Mouse (Mus musculus): ENCODE data around the gene Lypd6. TPM values are rescaled to one million over a fixed set of nuclear protein-coding genes. Genes with fewer than 3 reads are reported as not detected.

The Lypd6 gene
- total RNA-seq (2021): 10 to 100 TPM; 18.2 to 21.2 TPM
- long read RNA-seq, experiment 1, transcript Lypd6-202 (5 exons, 3,495 nt): major isoform, 5 of 8 reads
- long read RNA-seq, experiment 1, partial matches to known transcripts: 1 of 8 reads
- long read RNA-seq, experiment 1, other reads (novel, unspliced or antisense): 2 of 8 reads
- long read RNA-seq, experiment 2, partial matches to known transcripts: 2 of 6 reads
- long read RNA-seq, experiment 2, other reads (novel, unspliced or antisense): 2 of 6 reads

DNA sequence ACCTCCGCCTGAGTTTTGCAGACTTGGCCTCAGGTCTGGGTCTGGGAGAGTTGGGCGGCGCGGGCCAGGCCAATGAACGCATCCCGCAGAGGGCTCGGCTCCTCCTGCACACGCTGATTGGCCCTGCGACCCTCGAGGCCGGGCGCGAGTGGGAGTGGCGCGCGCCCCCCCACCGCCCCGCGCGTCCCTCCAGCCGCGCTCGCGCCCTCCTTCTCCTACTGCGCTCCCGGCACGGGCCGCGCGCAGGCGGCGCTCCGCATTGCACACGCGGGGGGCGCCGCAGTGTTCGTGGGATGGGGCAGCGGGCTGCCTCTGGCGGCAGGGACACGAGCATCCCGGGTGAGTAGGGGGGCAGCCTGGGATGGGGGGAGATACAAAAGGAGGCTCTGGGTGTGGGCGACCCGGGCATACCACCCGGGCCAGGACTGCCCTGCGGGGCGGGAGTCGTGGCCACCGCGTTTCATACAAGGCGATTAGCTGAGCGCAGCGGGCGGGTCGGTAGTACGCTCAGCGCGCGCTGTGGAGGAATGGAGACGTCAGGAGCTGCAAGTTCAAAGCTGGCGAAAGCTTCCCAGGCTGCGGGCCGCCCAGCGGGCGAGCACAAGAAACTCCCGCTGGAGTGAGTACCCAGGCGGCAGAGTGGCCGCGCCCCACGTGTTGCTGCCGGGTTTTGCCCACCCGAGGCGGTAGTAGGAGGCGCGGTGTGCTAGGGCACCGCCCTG is at the start of gene Lypd6:
Lypd6 (plus strand) TSS at position 184 of the 722 bp plus-strand sequence.
- peak; percentile 55 to 66 for DNase-seq (ENCODE audit: low spot score in 2 of 2)

DNA sequence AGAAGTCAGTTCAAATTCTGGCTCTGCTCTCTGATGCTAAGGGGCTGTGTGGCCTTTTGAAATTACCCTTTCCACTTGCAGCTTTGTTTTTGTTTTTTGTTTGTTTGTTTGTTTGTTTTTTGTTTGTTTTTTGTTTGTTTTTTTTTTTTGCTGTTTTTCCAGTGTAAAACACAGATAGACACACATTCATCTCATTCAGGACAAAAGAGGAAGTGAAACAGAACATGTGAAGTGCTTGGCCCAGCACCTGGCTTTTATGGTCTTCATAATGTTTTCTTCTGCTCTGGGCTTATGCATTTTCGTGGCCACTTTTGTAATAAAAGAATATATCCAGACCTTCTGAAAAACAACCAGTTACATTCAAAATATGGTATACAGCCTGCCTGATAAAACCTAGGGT is 46.8 kb upstream of the Lypd6 start:
- DNase-seq (ENCODE audit: low spot score in 2 of 2): no peak

DNA sequence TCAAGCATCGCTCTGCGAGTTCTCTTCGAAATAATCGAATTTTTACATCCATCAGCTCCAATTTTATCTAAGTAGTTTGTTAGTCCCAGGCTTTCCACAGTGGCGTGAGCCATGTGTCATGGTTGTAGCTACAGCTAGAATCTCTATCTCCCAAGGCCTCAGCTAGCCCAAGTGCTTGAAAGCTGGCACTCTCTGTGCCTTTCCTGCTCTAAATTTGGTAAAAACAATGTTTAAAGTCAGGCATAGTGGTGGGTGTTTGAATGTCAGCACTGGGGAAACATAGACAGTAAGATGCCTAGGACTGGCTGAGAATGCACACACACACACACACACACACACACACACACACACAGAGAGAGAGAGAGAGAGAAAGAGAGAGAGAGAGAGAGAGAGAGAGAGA is 40.7 kb upstream of the Lypd6 start:
- DNase-seq (ENCODE audit: low spot score in 2 of 2): no peak

DNA sequence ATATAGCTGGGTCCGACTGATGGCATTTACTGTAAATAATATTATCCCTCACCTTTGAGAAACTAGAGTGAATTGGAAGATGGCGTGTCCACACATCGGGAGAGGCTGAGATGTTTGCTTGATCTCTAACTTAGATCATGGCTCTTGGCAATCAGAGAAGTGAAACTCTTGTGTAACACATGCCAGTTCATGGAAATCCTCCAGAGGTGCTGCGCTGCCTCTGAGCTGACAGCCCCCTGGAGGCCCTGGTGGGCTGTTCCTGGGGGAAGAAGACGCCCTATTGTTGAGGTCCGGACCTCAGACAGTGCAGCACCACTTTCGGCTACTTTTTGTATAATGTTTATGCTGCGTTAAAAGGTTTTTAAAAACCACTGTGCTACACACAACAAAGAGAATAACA is 37.3 kb upstream of the Lypd6 start:
- DNase-seq (ENCODE audit: low spot score in 2 of 2): no peak

DNA sequence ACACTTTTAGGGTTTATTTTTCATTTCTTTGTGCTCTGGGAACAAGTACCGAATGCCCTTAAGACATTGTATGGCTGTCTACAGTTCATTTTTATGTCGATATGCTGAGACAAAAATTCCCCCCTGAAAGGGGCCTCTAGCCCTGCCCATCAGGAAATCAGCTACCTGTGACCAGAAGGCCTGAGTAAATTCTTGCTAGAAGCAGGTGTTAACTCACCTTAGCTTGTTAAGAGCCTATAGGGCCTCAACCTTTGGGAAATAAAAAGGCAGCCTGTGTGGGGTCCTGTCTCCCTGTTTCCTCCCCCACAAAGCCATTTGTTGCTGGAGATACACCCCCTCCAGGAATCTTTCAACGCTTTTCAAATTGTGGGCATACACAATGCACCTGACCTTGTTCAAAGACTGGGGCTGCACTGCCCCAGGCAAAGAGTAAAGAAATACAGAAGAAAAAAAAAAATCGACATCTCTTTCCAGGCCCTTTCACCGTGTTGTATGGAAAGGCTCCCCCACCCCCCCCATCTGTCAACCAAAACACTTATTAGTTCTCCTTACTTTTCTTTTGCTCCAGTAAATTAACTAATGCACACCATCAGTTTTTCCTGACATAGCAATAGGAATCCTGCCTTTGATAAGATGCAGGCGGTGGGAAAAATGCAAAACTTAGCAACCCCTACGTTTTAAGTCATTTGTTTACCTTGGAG is 21.9 kb upstream of the Lypd6 start:
- no peak for DNase-seq (ENCODE audit: low spot score in 2 of 2)

DNA sequence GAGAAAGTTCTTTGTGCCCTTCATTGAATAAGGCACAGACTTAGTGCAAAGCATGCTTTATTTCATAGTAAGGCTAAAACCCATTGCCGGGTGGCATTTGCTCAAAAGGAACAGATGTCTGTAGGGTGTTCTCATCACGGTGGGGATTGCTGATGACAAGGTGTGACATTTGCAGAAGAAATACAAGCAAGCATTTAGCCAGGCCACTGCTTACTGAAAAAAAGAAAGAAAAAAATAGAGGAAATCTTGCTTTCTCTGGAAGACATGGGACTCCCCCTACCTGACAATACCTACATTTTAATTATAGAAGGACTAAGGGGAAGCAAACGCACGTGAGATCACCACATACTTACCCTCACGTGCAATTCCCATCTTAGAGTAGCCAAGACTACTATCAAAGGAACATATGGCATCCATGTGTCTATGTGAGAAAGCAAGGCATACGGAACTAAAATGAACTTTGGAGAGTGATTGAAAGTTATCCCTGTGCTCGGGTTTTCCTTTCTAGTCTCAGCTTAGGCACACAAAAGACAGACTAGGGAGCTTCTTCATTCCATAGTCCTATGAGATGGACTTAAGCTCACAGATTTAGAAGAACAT is 21.3 kb upstream of the Lypd6 start:
- peak in 1 of 2 experiments; percentile 16 for DNase-seq (ENCODE audit: low spot score in 2 of 2)

DNA sequence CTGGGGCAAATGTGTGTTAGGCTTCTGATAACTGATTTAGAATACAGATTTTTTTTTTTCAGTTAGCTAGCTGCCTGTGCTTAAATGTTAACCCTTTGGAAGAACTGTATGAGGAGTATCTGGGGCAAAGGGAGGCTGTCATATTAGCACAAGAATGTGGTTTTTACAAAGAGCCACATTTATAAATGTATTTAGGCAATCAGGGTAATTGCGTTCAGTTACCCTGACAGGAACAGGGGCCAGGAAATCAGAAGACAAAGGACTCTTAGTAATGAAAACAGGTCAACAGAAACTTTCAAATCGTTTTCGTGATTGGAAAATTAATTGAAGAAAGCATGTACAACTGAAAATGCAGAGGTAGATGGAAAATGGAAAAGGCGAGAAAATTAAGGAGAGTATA is 20.4 kb upstream of the Lypd6 start:
- no peak for DNase-seq (ENCODE audit: low spot score in 2 of 2)

DNA sequence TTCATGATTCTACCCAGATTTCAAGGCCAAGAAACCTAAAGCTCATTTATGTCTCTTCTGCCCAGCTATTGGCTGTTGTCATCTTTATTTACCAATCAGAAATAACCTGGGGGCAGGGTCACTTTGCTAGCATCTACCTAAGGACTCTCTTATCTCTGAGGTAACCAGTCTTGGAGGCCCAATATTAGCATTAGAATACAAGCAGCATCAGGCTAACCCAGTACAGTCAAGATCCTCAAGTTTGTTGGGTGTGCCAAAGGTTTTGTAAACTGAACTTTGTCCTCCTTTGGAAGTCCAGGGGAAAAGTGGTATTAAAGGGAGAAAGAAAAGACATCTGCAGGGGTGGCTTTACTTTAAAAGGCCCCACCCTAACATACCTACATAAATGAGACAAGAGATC is 17.8 kb upstream of the Lypd6 start:
- no peak for DNase-seq (ENCODE audit: low spot score in 2 of 2)

DNA sequence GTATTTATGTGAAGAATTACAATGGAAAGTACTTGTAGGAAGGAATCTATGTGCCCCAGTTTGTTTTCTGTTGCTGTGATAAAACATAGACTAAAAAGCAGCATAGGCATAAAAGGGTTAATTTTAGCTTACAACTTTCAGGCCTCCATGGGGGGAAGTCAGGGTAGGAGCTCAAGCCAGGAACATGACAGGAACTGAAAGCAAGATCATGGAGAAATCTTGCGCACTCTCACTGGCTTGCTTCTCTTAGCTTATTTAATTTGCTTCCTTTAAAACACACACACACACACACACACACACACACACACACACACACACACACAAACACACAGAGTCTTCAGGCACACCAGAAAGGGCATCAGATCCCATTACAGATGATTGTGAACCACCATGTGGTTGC is 12.3 kb upstream of the Lypd6 start:
- DNase-seq (ENCODE audit: low spot score in 2 of 2): no peak

DNA sequence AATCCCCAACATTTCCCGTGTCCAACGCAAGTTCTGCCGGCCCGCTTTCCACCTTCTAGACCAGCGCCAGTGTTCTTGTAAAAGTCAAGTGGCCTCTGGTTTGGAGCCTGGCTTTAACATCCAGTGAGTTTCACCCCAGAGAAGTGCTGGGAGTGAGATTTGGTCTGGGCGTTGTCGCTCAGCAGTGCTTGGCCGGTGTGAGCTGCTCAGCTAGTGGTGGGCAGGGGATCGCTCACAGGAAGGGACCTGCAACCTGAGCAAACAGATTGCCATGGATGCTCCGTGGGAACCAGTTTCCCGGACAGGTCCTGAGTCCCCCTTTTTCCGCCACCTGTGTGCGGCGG is 355 bp upstream of the Lypd6 start:
- no peak for DNase-seq (ENCODE audit: low spot score in 2 of 2)

DNA sequence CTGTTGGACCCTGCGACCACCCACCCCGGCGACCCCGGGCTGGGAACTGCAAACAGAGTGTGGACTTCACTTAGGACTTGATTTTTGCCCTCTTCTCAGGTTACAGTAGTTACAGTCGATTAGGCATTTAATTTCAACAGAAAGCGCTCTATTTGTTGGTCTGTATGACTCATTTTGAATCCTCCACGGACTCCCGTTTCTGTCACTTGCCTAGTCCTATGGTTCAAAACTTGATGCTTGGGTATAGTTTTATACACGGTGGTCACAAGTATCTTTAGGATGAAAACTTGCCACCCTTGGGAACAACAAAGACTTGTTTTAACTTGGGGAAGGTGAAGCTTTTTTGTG is 713 bp downstream of the Lypd6 start:
- no peak for DNase-seq (ENCODE audit: low spot score in 2 of 2)

DNA sequence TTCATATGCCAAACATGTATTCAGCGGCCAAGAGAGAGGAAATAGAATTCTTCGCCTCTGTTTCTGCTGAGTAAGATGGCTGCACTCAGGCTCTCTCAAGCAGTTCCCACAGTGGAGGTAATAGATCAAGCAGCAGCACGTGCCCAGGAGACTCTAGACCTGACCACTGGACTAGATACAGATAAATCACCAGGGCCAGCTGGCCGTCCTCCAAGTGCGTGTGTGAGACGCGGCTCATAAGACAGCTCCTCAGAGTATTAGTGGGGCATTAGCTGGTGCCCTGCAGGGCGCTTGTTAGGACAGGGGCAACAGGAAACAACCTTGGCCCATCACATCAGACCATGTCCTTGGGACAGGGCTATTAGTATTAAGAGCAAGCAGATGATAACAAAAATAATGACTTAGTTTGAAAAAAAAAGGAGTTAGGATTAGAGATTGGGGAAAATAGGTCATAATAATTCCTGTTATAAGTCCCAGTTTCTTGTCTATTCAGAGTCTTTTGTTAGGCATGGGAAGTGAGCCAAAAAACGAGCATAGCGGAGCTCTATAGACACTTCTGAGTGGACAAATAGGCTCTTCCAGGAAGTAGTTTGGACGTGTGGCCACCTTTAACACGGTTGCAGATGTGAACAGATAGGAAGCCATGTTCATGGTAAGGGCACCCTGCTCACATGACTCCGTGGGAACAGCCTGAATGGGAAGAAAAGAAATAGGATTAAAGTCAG is 3.5 kb downstream of the Lypd6 start:
- DNase-seq (ENCODE audit: low spot score in 2 of 2): no peak

DNA sequence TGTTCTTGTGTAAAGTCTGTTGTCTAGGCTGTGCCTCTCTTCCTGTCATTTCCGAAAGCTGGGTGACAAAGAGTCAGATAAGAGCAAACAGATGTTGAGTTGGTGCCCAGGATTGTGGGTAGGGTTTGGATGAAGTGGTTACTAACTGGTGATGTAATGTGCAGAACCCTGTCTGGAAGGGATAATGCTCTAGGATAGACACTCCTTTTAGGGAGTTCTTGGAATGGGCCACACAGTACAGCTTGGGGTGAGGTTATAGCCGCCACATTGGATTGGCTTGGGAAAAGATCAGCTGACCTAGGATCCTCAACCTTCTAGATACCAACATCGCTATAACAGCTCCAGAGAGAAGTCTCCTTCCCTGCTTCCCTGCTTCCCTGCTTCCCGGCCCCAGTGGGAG is 5.9 kb downstream of the Lypd6 start:
- no peak for DNase-seq (ENCODE audit: low spot score in 2 of 2)

DNA sequence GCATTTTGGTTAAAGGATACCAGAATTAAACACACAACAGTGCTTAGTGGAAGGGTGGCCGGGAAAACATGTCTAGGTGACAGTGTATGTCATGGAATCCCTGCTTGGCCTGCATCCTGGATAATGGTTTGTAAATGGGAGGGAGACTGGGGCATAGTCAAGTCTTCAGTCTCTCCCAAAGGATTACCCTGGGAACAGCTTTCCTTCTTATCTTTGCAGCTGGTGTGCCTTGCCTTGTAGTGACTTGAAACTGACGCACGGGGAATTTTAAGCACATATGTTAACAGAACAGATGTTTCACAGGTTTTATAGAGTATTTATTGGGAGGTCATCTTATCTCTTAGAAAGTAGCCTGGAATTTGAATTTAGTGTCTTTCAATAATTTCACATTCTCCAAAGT is 18.5 kb downstream of the Lypd6 start:
- DNase-seq (ENCODE audit: low spot score in 2 of 2): no peak

DNA sequence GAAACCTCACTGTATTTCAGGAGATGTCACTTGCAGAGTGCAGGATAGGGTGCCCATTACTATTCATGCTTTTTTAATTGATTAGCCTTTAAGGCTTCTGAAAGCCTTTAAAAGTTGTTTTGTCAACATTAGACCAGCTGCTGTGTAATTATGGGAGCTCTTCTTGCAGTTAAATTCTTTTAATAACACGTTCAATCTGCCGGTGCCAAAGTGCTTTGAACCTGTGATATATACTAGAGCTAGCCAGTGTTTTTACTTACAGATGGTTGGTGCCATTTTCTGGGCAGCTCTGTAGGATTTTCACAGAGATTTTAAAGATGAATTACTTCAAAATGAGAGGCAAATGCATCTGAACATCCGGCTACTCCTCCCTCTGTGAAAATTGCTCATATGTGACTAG is 21.5 kb downstream of the Lypd6 start:
- DNase-seq (ENCODE audit: low spot score in 2 of 2): no peak

DNA sequence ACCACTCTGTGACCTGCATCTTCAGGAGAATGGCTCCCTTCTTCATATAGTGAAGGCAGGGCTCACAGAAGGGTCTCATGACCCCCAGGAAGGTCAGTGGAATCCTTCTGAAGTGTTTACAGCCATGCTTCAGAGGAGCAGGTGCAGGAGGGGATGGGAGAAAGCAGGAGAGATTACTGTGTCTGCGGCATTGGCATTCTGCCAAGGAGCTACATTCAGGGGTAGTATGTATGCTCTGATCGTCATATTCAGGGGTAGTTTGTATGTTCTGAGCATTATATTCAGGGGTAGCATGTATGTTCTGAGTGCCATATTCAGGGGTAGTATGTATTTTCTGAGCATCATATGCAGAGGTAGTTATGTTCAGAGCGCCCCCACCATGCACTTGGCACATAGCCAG is 30.1 kb downstream of the Lypd6 start:
- no peak for DNase-seq (ENCODE audit: low spot score in 2 of 2)

DNA sequence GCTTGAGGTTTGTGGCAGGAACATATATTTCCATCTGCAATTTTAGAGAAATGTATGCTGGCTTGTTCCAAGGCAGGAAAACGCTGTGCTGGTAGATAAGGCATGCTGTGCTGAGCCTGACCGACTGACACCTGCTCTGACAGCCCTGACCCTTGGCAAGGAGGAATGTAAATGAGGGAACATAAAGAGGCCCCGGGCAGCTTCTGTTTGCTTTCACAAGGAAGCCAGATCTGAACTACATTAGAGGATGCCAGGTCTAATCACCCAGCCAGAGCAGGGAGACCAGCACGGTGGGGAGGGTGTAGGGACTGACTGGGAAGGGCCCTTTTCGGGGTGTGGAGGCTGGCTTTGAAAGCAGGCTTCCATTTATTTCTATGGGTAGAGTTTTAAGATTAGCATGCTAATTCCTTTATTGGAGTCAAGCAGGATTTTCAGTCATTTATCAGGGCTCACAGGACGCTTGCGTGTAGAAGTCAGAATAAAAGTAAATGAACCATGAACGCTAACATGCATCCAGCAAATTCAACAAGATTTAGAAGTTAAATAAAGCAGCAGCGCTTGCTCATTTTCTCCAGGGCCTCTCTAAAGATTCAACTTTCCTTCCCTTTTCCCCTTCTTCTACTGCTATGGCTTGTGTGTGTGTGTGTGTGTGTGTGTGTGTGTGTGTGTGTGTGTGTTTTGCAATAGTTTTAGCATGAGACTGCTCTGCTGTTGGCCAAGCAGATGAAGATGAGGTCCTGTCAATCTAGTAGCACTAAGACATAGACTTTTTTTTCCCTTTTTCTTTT is 34.3 kb downstream of the Lypd6 start:
- DNase-seq (ENCODE audit: low spot score in 2 of 2): no peak

DNA sequence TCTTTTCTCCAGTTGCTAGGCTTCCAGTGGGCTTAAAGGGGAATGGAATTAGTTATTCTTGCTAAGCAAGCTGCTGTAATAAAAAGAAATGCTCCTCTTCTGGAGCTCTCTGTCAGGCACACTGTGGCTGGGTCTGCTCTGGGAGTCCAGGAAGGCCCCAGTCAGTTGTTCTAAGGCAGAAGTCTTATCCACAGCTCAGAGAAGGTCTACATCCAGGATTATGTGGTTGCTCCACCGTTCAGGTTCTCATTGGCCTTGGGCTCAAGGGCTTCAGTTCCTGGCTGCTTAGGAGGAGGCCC is 34.9 kb downstream of the Lypd6 start:
- no peak for DNase-seq (ENCODE audit: low spot score in 2 of 2)

DNA sequence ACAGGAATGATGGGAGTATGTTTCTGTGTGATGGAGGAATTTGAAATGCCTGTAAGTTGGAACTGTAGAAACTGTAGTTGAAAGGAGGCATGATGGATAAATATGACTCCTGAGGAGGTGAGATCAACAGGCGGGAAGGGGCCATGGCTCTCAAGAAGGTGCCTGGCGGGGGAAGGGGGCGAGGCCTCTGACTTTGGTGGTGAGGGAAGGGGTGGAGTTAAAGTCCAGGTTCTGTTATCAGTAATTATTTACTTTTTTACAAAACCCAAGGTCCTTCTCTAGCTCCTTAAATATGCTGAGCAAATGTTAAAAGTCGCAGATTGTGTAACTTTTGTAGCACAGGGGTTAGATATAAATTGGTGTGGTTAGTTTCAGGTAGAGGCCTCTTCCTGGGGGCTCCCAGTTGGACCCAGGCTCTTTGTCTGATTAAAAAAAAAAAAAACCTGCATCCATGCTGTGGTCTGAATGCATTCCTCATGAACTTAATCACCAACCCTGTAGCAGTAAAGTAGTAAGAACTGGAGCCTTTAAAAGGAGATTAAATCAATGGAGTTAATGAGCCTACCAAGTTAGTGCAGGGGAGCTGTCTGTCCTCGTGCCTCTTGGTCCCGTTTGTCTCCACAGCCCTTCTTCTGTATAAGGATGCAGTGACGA is 37.7 kb downstream of the Lypd6 start:
- DNase-seq (ENCODE audit: low spot score in 2 of 2): no peak

DNA sequence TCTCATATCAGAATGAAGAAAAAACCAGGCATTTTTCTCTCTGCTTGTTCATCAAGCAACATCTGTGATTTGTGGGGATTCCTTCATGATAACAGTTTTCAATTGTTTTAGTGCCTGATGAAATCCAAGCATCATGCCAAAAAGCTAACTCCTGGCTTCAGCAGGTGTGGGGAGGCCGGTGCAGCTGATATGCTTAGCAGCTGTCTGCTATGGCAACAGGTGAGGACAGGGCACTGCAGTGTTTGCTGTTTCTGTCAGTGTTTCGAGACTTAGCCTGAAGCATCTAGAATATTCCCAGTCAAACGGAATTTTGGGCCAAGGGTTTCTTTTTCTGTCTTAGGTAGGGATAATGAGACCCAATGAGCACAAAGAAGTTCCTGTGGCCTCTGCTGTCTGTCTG is 39.4 kb downstream of the Lypd6 start:
- DNase-seq (ENCODE audit: low spot score in 2 of 2): no peak

DNA sequence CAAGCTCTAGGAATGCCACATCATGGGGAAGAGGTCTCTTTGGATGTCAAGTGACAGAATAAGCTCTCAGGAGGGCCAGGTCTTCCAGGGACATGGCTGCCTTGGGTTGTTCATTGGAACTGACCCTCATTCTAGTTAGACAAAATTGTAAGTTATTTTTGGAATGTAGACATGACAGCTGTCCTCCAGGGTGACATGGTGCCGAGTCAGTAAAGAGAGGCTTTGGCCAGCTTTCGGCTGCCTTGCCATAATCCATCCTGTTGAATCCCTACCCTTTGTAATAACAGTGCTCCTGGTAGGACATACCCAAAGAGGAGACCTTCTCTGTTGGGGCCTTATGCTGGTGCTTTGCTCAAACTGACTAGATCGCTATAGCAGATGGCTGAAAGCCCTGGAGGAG is 39.8 kb downstream of the Lypd6 start:
- DNase-seq (ENCODE audit: low spot score in 2 of 2): no peak
